7 mouse cellular contexts compared by ENCODE assay signal in the genomic region with DNA sequence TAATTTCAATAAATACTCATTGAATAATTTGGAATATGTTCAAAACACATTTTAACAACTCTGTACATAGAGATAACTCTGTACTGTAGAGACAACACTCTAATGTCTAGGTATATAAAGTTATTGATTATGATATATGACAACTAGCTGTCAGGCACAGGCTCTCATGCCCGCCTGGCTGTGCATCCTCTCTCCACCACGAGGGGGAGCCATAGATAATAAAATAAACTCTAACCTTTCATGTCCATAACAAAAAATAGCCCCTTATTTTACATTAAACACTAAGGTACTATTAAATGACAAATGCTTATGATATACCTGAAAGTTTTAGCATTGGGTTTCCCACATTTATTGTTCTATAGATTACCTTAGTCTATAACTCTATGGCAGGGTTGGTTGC. TPM values are rescaled to one million over a fixed set of nuclear protein-coding genes. Genes with fewer than 3 reads are reported as not detected.
DNase-seq lines count a peak whose midpoint lies in the region; ATAC-seq and TF ChIP-seq lines count a peak whose summit lies in the region.

No protein-coding gene starts in this region.

- no peak overlapping the region for H3K27ac ChIP-seq in lung, postnatal 0 days (ENCODE audit: low read length)
- no peak overlapping the region for H3K27ac ChIP-seq in small intestine, adult 2 months (ENCODE audit: insufficient read depth, low read depth, low read length)

- H3K4me2 ChIP-seq in lung, postnatal 0 days (replicated peaks; ENCODE audit: low read depth, low read length), result no peak overlapping the region

- no peak overlapping the region for H3K4me3 ChIP-seq in lung, postnatal 0 days (ENCODE audit: low read depth, low read length)
- no peak overlapping the region for H3K4me3 ChIP-seq in small intestine, adult 2 months (ENCODE audit: low read depth, low read length)

- 0% methylated on average over 2 of the region's 2 CpGs for WGBS in lung, postnatal 0 days
- 0% methylated on average over 2 of the region's 2 CpGs for WGBS in small intestine, adult 2 months

- peak; percentile 14; the same call in 1 of the 2 replicates for TF ChIP-seq EP300 in lung, postnatal 0 days (IDR thresholded peaks at IDR 0.05)

- TF ChIP-seq POLR2A in small intestine, adult 2 months (IDR thresholded peaks at IDR 0.05; ENCODE audit: low read depth, low read length), result no peak

- H3K4me1 ChIP-seq in lung, postnatal 0 days (ENCODE audit: insufficient read depth, low read depth, low read length), result no peaks in the 10 kb centered on the region
- peaks cover 4% of the 10 kb centered on the region; the same call in 1 of the 2 replicates for H3K4me1 ChIP-seq in small intestine, adult 2 months (ENCODE audit: control insufficient read depth, insufficient read depth, insufficient read length, low read length)

- H3K36me3 ChIP-seq in lung, postnatal 0 days (ENCODE audit: insufficient read depth, low read length), result no peaks in the 10 kb centered on the region
- no peaks in the 10 kb centered on the region for H3K36me3 ChIP-seq in small intestine, adult 2 months (ENCODE audit: control insufficient read depth, insufficient read depth, low read length)

- peak; percentile 60 for DNase-seq in A20 (ENCODE audit: low read depth, low spot score)
- peak; percentile 69 for DNase-seq in CD8-positive naive resting alpha-beta T cell, adult 2 months (ENCODE audit: low read depth in 2 of 2, low spot score in 2 of 2)
- peak; percentile 40 for DNase-seq in c-Kit-positive CD71-positive TER-119-negative erythroid progenitor cells, embryonic 14.5 days (ENCODE audit: low read depth)
- DNase-seq in frontal cortex, postnatal 14 days (ENCODE audit: low spot score in 2 of 2), result peak; percentile 14 to 70
- DNase-seq in kidney, postnatal 36 days, result peak; percentile 65 to 82
- peak; percentile 65 for DNase-seq in lung, postnatal 0 days (ENCODE audit: low spot score)

- no peak overlapping the region for H3K9ac ChIP-seq in lung, postnatal 0 days (replicated peaks; ENCODE audit: low read depth)

- no peak for ATAC-seq in lung, postnatal 0 days

- no peaks in the 10 kb centered on the region for H3K27me3 ChIP-seq in lung, postnatal 0 days (replicated peaks; ENCODE audit: insufficient read depth, low read length)
- no peaks in the 10 kb centered on the region for H3K27me3 ChIP-seq in small intestine, adult 2 months (ENCODE audit: control insufficient read depth, insufficient read depth, low read length)

- peak; percentile 86 for TF ChIP-seq CTCF in lung, postnatal 0 days (IDR thresholded peaks at IDR 0.05)
- TF ChIP-seq CTCF in small intestine, adult 2 months (IDR thresholded peaks at IDR 0.05; ENCODE audit: extremely low read depth, insufficient read length, insufficient replicate concordance, low read depth, low read length), result peak; percentile 88; the same call in 1 of the 2 replicates

- H3K9me3 ChIP-seq in lung, postnatal 0 days (ENCODE audit: low read length), result no peaks in the 10 kb centered on the region; the same call in 1 of the 2 replicates

RNA-seq across cellular contexts. Expression of gene Casp3, which starts 54.4 kb away (rescaled TPM):
- polyA plus RNA-seq in lung, postnatal 0 days (2015; fragmentation: Nextera tagmentation; extraction: Ambion mirVana), result 27.4 and 27.6 TPM in 2 replicates
- polyA plus RNA-seq in small intestine, adult 2 months (2012; rRNA removed), result 5.3 and 6.7 TPM in 2 replicates

RNA-seq across cellular contexts. Expression of gene Primpol, which starts 54.5 kb away (rescaled TPM):
- 3.7 and 4.8 TPM in 2 replicates for polyA plus RNA-seq in lung, postnatal 0 days (2015; fragmentation: Nextera tagmentation; extraction: Ambion mirVana)
- polyA plus RNA-seq in small intestine, adult 2 months (2012; rRNA removed), result 0.42 and 0.79 TPM in 2 replicates
